Mouse (Mus musculus) cerebellum, adult 2 months (tissue): ENCODE measurements at regions not wholly inside any gene's neighbourhood (a gene's known extent, or its start where the extent isn't known, plus 50 kb on each side); places are given as distances from the start of the nearest gene placed in this dataset.

Experiments used
- CTCF ChIP-seq: fragments of 200-500 bp; IDR thresholded peaks from 2 replicates; pipeline ENCODE4 v1.5.1; 2011; ENCODE audit warnings: low read depth, mild to moderate bottlenecking, control low read depth, low read length, moderate library complexity, borderline replicate concordance; ENCODE audit not compliant: insufficient read depth
- POLR2A ChIP-seq: fragments of 200-500 bp; IDR thresholded peaks from 2 replicates; pipeline ENCODE4 v1.6.1; 2011; ENCODE audit warnings: low read length, control low read depth, borderline replicate concordance; ENCODE audit not compliant: insufficient read depth

- TF ChIP-seq CTCF (no peak), POLR2A (no peak)
Measured at GRCm38 (mm10) chr6:4418941-4419351, 85.7 kb upstream of the Col1a2 start.
